Mouse (Mus musculus): Measurements from ENCODE around the gene Ano6.

GRCm38 (mm10) chr15:95763464-95763863 is 27.2 kb upstream of the Ano6 start:
- no peak for TF ChIP-seq CTCF (IDR thresholded peaks at IDR 0.05; ENCODE audit: borderline replicate concordance, insufficient read depth, low read depth, low read length)
- no peak for TF ChIP-seq POLR2A (IDR thresholded peaks at IDR 0.05; ENCODE audit: borderline replicate concordance, insufficient read depth, low read length)

Data from cerebellum, adult 2 months (tissue).